Mouse (Mus musculus) midbrain, embryonic 14.5 days (tissue): ENCODE measurements around the gene Tut1. TPM values are rescaled to one million over a fixed set of nuclear protein-coding genes. Genes with fewer than 3 reads are reported as not detected.

Source experiments
- ATAC-seq: fragments of 200-750 bp; cut with Nextera tagmentation; 2 replicates; pipeline ENCODE4 v1.8.0; 2017; ENCODE audit warnings: moderate number of reproducible peaks, moderate library complexity; ENCODE audit not compliant: low FRiP score, low TSS enrichment
- DNase-seq: peaks from one replicate; pipeline ENCODE4 v3.0.0-alpha.2; 2015
- H3K27ac ChIP-seq: fragments of 300-500 bp; sonication (generic); replicated peaks from 2 replicates; pipeline ENCODE4 v1.5.1; 2014; ENCODE audit warnings: mild to moderate bottlenecking, low read depth, low read length, moderate library complexity
- H3K27me3 ChIP-seq: fragments of 300-500 bp; sonication (generic); 2 replicates; pipeline ENCODE4 v1.6.1; 2014; ENCODE audit warnings: low read length, control low read depth, mixed read lengths; ENCODE audit not compliant: control insufficient read depth, insufficient read depth
- H3K36me3 ChIP-seq: fragments of 300-500 bp; sonication (generic); 2 replicates; pipeline ENCODE4 v1.6.1; 2014; ENCODE audit warnings: low read length, control low read depth; ENCODE audit not compliant: control insufficient read depth, insufficient read depth
- H3K4me1 ChIP-seq: fragments of 300-500 bp; sonication (generic); 2 replicates; pipeline ENCODE4 v1.6.1; 2014; ENCODE audit warnings: mild to moderate bottlenecking, antibody characterized with exemption, low read length, control low read depth; ENCODE audit not compliant: control insufficient read depth, insufficient read depth
- H3K4me2 ChIP-seq: fragments of 300-500 bp; sonication (generic); 2 replicates; pipeline ENCODE4 v1.6.1; 2014; ENCODE audit warnings: mild to moderate bottlenecking, low read length, moderate library complexity
- H3K4me3 ChIP-seq: fragments of 300-500 bp; sonication (generic); replicated peaks from 2 replicates; pipeline ENCODE4 v1.5.1; 2014; ENCODE audit warnings: low read depth, low read length
- H3K9ac ChIP-seq: fragments of 300-500 bp; sonication (generic); replicated peaks from 2 replicates; pipeline ENCODE4 v1.6.1; 2014; ENCODE audit warnings: mild to moderate bottlenecking, low read length, moderate library complexity
- H3K9me3 ChIP-seq: fragments of 300-500 bp; sonication (generic); 2 replicates; pipeline ENCODE4 v1.6.1; 2016; ENCODE audit warnings: low read length, control low read depth, mixed read lengths; ENCODE audit not compliant: control insufficient read depth
- WGBS: fragments of 180-500 bp; shearing (Covaris S2); extraction: QIAGEN DNeasy Blood & Tissue Kit; methylation state at CpG from one replicate; pipeline ENCODE4 v1.1.7; 2014; 5-methylcytosine and 5-hydroxymethylcytosine counted together
- polyA plus RNA-seq: library from polyadenylated mRNA; unstranded; fragments of >200 nt; fragmentation: Nextera tagmentation; extraction: Ambion mirVana; gene quantifications from 2 replicates; pipeline ENCODE4 v1.2.1, GENCODE M21; 2014

The Tut1 gene
- polyA plus RNA-seq, 1 experiment from 2014 or later = 25.0 TPM

DNA sequence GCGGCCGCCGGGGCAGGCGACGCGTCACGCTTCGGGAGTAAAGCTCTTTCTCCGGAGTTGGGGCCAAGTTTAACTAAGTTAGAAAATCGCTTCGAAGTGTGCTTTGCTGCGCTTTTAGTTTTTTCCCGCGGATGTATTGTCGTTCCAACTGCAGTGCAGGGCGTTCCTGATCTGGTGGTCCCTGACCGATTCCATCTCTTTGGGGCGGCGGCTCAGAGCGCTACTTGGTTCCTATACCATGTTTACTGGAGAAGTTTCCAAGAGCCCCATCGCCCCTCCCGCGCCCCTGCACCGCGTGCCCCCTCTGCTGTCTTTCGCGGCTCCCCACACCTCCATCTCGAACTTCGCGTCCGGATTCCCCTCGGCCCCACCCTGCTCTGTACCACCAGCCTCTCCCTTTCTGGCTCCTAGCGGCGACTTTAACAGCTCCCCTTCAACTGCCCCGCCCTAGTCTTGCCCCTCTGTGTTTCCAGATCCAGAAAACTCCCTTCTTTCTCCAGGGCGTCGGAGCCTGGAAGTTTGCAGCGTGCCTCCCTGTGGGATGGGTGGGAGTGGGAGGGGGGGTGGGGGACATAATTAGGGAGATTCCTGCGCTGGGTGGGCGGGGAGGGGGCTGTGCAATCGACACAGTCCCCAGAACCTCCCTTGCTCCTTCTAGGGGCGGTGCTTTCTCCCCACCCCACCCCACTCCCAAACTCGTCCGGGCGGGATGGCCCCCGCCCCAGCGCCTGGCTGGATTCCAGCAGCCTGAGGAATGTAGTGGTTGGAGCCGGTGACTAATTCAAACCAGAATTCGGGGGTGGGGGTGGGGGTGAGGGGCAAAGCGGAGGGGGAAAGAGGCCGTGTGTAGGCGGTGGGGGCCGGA is 36.2 kb downstream of the Tut1 start:
- DNase-seq (peak; percentile 67), ATAC-seq (peak; percentile 51)
- peak overlapping the region; percentile 40 for H3K4me3 ChIP-seq
- no peak overlapping the region for H3K27ac ChIP-seq
- no peaks in the 10 kb centered on the region for H3K36me3 ChIP-seq
- no peaks in the 10 kb centered on the region for H3K9me3 ChIP-seq
- under 1% methylated on average over 53 of the region's 53 CpGs for WGBS
- H3K27me3 ChIP-seq = peaks cover 40% of the 10 kb centered on the region
- H3K4me2 ChIP-seq = peak overlapping the region; percentile 78
- H3K9ac ChIP-seq = peak overlapping the region; percentile 51; the same call in 1 of the 2 replicates
- peaks cover 30% of the 10 kb centered on the region for H3K4me1 ChIP-seq

DNA sequence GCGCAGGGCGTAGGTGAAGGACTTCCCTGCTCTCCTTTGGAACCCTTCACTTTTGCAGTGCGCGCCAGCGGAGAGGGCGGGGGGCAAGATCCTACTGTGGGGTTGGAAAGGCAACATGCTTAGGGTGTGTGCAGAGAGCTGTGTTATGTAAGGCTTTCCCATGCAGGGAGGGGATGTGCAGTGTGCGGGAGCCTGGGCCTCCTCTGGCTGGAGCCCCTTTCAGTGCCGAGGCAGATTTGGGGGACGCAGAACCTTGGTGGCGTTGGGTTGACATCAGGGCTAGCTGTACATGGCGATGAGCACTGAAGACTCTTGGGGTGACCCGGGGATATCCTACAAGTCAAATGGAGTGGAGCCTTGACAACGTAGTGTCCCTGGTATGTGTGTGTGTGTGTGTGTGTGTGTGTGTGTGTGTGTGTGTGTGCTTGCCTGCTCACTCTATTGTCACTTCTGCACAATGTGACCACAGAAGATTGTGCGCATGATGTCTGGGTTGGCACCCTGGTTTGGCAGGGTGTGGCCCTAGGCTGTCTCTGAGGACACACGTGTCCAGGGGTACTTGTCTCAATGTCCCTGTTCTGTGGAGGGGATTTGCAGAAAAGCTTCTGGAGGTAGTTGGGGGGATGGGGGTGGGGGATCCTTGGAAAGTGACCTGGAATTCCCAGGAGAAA is 36.9 kb downstream of the Tut1 start:
- H3K27me3 ChIP-seq = peaks cover 40% of the 10 kb centered on the region
- H3K4me3 ChIP-seq = peak overlapping the region; percentile 40
- WGBS = 19% methylated on average over 15 of the region's 15 CpGs
- ATAC-seq (peak; percentile 41), DNase-seq (no peak)
- peak overlapping the region; percentile 36; the same call in 1 of the 2 replicates for H3K9ac ChIP-seq
- peaks cover 22% of the 10 kb centered on the region for H3K4me1 ChIP-seq
- H3K36me3 ChIP-seq = no peaks in the 10 kb centered on the region
- no peaks in the 10 kb centered on the region for H3K9me3 ChIP-seq
- peak overlapping the region; percentile 78 for H3K4me2 ChIP-seq
- H3K27ac ChIP-seq = no peak overlapping the region

DNA sequence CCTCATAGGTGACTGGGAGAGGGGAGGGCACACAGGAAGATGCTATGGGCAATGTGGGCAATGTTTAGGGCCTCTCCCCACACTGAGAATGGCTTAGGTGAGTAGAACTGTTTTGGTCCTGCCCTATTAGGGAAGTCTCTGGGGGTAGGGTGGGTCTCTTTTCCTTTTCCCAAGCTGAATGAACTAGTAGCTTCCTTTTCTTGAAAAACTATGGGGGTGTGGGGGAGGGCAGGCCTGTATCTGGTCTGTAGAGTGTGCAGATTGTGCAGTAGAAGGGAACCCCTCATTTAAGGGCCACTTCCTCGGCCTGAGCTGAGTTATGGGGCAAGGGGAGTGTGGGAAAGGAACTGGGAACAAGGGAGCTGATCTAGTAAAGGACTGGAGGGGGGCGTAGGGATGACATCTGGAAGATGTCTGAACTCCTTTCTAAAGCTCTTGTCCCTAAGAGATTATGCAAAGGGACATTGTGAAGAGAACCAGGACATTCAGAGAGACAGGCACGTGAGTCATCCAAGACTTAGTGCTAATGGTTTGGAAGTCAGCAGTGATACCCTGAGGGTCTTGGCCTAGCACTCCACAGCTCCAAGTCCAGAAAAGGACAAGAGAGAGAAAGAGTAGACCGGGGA is 37.7 kb downstream of the Tut1 start:
- ATAC-seq = no peak
- Histone ChIP-seq H3K4me1 (peaks cover 18% of the 10 kb centered on the region; the same call in 1 of the 2 replicates), H3K9me3 (no peaks in the 10 kb centered on the region), H3K4me2 (no peak overlapping the region), H3K36me3 (no peaks in the 10 kb centered on the region), H3K27ac (no peak overlapping the region), H3K4me3 (no peak overlapping the region; the same call in 1 of the 2 replicates), H3K27me3 (peaks cover 40% of the 10 kb centered on the region), H3K9ac (no peak overlapping the region)
- WGBS = 70% methylated on average over 4 of the region's 4 CpGs
- DNase-seq = no peak

DNA sequence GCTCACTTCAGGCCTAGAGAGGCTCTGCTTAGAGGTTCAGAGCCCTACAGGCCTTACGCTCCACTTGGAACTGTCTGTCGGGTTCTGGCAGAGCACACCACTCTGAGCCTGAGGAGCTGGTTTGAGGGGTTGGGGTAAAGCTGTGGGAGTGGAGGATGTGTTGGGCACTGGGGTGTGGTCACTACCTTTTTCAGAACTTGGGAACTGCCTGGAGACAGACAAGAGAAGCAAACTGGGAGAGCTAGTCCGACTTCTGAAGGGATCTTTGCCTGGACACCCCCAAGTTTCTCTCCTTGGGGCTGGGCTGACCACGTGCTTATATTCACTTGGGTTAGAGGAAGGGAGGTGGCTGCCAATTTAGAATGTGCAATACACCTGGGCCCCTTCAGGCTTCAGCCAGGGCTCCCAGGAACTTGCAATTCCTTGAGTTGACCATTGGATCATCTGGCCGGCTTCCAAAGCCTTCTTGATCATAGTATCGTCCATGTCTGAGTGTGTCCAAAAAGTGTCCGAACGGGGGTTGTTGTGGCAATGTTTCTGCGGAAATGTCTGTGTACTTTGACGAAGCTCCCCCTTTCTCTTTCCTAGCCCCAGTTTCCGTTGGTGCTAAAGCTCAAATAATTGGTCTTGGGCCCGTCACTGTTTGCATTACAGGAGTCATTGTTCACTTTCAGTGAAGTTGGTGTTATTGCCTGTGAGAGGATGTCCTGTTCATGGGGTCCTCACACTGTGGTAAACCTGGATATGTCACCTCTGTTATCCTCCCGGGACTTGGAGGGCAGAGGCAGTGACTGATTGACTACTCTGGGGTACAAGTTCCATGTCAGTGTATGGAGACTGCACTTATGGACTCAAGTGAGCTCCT is 38.5 kb downstream of the Tut1 start:
- Histone ChIP-seq H3K36me3 (no peaks in the 10 kb centered on the region), H3K4me2 (no peak overlapping the region), H3K4me3 (no peak overlapping the region), H3K9me3 (no peaks in the 10 kb centered on the region), H3K4me1 (peaks cover 18% of the 10 kb centered on the region; the same call in 1 of the 2 replicates), H3K9ac (no peak overlapping the region), H3K27me3 (peaks cover 40% of the 10 kb centered on the region), H3K27ac (no peak overlapping the region)
- WGBS = 86% methylated on average over 13 of the region's 13 CpGs
- DNase-seq = no peak
- no peak for ATAC-seq

DNA sequence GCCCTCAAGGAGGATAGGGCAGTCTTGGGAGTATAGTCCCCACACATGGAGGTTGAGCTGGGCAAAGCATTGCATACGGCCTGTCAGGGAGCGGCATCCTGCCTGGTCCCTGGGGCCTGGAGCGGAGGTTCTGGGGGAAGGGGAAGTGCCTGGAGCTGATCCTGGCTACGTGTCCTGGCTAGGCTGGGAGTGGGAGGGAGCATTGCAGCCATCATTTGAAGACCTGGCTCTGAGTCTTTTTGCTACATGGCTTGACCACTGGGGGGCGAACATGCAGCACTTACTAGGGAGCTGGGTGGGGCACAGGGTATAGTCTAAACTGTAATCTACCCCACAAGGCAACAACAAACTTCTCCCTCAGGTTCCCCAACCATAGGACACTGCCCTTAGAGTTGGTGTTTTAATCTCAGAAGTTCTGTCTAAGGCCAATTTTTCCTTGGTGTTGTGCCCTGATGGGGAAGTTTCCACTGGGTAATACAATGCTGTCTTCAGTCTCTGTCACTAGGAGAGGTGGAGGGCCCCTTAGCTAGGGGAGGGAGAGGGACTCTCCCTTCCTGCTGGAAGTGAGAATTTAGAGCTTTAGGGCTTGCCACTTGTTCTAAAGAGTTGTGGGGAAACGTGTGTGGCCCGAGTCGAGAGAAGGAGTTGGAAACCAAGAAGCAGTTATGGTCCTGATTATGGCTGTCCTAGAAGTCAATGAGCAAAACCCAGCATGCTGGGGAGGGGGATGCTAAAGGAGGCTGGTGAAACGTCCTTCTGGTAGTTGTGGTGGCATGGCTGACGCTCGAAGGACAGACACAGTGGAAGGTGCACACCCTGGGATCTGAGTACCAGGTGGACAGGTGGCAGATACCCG is 39.4 kb downstream of the Tut1 start:
- H3K4me3 ChIP-seq = no peak overlapping the region
- H3K4me1 ChIP-seq = peaks cover 18% of the 10 kb centered on the region; the same call in 1 of the 2 replicates
- 36% methylated on average over 12 of the region's 12 CpGs for WGBS
- no peaks in the 10 kb centered on the region for H3K36me3 ChIP-seq
- no peak overlapping the region for H3K9ac ChIP-seq
- peak; percentile 73 for DNase-seq
- H3K27ac ChIP-seq = no peak overlapping the region
- no peak for ATAC-seq
- peaks cover 34% of the 10 kb centered on the region for H3K27me3 ChIP-seq
- H3K4me2 ChIP-seq = no peak overlapping the region
- no peaks in the 10 kb centered on the region for H3K9me3 ChIP-seq

DNA sequence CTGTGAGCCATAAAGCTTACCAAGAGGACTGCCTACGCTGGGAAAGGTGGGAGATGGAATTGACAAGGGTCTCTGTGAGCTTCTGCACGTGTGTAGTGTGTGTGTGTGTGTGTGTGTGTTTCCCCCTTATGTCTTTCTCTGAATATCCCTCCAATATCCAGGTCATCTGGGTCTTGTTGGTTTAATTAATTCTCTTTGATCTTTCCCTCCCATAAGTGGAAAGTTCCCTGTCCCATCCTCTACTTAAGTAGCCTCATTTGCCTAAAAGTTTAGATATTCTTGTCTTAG is 39.9 kb downstream of the Tut1 start:
- Histone ChIP-seq H3K36me3 (no peaks in the 10 kb centered on the region), H3K9me3 (no peaks in the 10 kb centered on the region), H3K4me1 (peaks cover 18% of the 10 kb centered on the region; the same call in 1 of the 2 replicates), H3K27ac (no peak overlapping the region), H3K4me2 (no peak overlapping the region), H3K4me3 (no peak overlapping the region), H3K9ac (no peak overlapping the region), H3K27me3 (peaks cover 28% of the 10 kb centered on the region)
- 39% methylated on average over 2 of the region's 2 CpGs for WGBS
- DNase-seq (no peak), ATAC-seq (no peak)

DNA sequence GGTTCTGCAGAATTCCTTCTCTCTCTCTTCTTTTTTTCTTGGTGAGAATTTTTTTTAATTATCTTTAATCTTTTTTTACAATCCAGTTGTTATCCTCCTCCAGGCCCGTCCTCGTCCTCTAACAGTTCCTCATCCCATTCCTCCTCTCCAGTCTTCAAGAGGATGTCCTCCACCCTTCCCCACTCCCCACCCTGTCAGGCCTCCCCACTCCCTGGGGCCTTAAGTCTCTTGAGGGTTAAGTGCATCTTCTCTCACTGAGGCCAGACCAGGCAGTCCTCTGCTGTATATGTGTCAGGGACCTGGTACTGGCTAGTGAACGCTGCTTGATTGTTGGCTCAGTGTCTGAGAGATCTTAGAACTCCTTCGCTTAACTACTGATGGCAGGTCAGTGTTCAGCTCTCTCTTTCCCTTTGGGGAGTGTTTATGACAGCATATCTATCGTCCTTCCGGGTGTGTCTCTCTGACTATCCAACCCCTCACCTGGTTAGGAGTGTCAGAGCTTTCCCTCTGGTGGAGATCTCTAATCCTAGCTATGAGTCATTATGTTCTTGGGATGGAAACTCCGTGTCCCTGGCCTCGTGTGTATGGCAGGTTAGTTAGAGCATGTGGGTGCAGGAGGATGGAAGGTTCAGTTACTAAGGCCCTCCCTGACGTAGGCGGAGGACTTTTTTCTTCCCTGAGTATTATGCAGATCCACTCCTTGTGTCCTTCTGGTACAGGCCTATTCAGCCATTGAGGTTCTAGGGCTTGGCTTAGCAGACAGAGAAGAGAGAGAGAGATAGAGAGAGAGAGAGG is 41.4 kb downstream of the Tut1 start:
- Histone ChIP-seq H3K9ac (no peak overlapping the region), H3K27ac (no peak overlapping the region), H3K4me3 (no peak overlapping the region), H3K36me3 (no peaks in the 10 kb centered on the region), H3K9me3 (no peaks in the 10 kb centered on the region), H3K27me3 (0 out of 2 replicates have a peak, but pooled peaks cover 14% of the 10 kb centered on the region), H3K4me1 (peaks cover 8% of the 10 kb centered on the region; the same call in 1 of the 2 replicates), H3K4me2 (no peak overlapping the region)
- ATAC-seq = no peak
- no peak for DNase-seq
- 77% methylated on average over 10 of the region's 10 CpGs for WGBS
